Mouse (Mus musculus) ovary, postnatal 14 days (tissue): ENCODE measurements around the gene Hoxa6.

Experiments used
- DNase-seq: peaks from one replicate; pipeline ENCODE4 v3.0.0; 2022; ENCODE audit warnings: low spot score

The Hoxa6 gene

GRCm38 (mm10) chr6:52177061-52177735 lies 31.3 kb downstream of the Hoxa6 start, which contains the start of gene 5730596B20Rik:
5730596B20Rik (plus strand) TSS chr6:52177498.
- DNase-seq, result no peak

- DNase-seq, result no peak
Measured at GRCm38 (mm10) chr6:52176391-52176790, 32.1 kb downstream of the Hoxa6 start.

- DNase-seq, result no peak
Measured at GRCm38 (mm10) chr6:52175864-52176263, 32.7 kb downstream of the Hoxa6 start.

- no peak for DNase-seq
Measured at GRCm38 (mm10) chr6:52174968-52175751, 33.4 kb downstream of the Hoxa6 start.

- DNase-seq, result no peak
Measured at GRCm38 (mm10) chr6:52173648-52174047, 34.9 kb downstream of the Hoxa6 start.

GRCm38 (mm10) chr6:52172501-52172900 lies 36.0 kb downstream of the Hoxa6 start:
- DNase-seq, result no peak

- no peak for DNase-seq
Measured at GRCm38 (mm10) chr6:52171938-52172337, 36.6 kb downstream of the Hoxa6 start.

- no peak for DNase-seq
Measured at GRCm38 (mm10) chr6:52171331-52171730, 37.2 kb downstream of the Hoxa6 start.

- DNase-seq, result no peak
Measured at GRCm38 (mm10) chr6:52170898-52171223, 37.7 kb downstream of the Hoxa6 start.

GRCm38 (mm10) chr6:52170166-52170897 lies 38.2 kb downstream of the Hoxa6 start:
- no peak for DNase-seq

- DNase-seq, result no peak
Measured at GRCm38 (mm10) chr6:52169499-52170165, 38.9 kb downstream of the Hoxa6 start.

- no peak for DNase-seq
Measured at GRCm38 (mm10) chr6:52168191-52169055, 40.1 kb downstream of the Hoxa6 start.

GRCm38 (mm10) chr6:52167736-52168161 lies 40.8 kb downstream of the Hoxa6 start:
- no peak for DNase-seq

- DNase-seq, result no peak
Measured at GRCm38 (mm10) chr6:52167176-52167575, 41.3 kb downstream of the Hoxa6 start.

- DNase-seq, result no peak
Measured at GRCm38 (mm10) chr6:52166431-52167077, 42.0 kb downstream of the Hoxa6 start.

- no peak for DNase-seq
Measured at GRCm38 (mm10) chr6:52165441-52166370, 42.8 kb downstream of the Hoxa6 start.

GRCm38 (mm10) chr6:52164626-52165440 lies 43.7 kb downstream of the Hoxa6 start, which contains the start of gene Hoxa2:
Hoxa2 (minus strand) TSS chr6:52164831.
- no peak for DNase-seq

GRCm38 (mm10) chr6:52164051-52164625 lies 44.4 kb downstream of the Hoxa6 start:
- no peak for DNase-seq
